Mouse (Mus musculus) erythroblast, embryonic 14.5 days (primary cell): Measurements from ENCODE around the gene Pgls.

Experiments
- GATA1 ChIP-seq: IDR thresholded peaks from 2 replicates; pipeline ENCODE4 v1.6.1; 2012; ENCODE audit warnings: low read length, inconsistent platforms, mixed read lengths
- TAL1 ChIP-seq: IDR thresholded peaks from 3 replicates; pipeline ENCODE4 v1.6.1; 2012; ENCODE audit warnings: low read length, inconsistent platforms, mixed read lengths

- TF ChIP-seq TAL1 (no peak), GATA1 (no peak)
These were observed 11.8 kb upstream of the Pgls start for GRCm38 (mm10) chr8:71580201-71580600.
